Mouse (Mus musculus): ENCODE results near the gene Synm. TPM values are rescaled to one million over a fixed set of nuclear protein-coding genes. Genes with fewer than 3 reads are reported as not detected.

Gene Synm
- polyA plus RNA-seq, 1 experiment: 0.01 TPM

DNA sequence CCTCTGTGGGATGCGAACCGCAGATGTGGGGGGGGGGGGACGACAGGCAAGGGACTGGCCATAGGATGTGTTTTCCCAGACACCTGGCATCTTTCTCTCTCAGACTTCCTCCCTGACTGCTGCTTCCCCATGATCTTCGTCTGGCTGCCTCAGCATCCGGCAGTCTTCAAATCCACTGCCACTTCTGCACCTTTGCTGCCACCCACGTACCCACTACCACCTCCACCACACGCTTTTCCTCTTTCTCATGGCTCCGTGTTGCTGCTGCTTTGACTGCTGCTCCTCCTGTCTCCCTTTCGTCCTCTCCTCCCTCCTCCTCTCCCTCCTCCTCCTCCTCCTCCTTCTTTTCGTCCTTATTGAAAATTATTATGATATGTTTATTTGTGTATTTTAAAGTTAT, 42.6 kb downstream of the Synm start:
- Histone ChIP-seq H3K27me3 (ENCODE audit: control insufficient read depth) (no peaks in the 10 kb centered on the region), H3K36me3 (ENCODE audit: control insufficient read depth) (no peaks in the 10 kb centered on the region; the same call in 1 of the 2 replicates), H3K4me1 (ENCODE audit: control insufficient read depth) (no peaks in the 10 kb centered on the region), H3K9me3 (ENCODE audit: control insufficient read depth, low read length) (no peaks in the 10 kb centered on the region), H3K4me3 (replicated peaks) (no peak overlapping the region)
- TF ChIP-seq TAL1 (IDR thresholded peaks at IDR 0.05; ENCODE audit: low read length) (no peak), GATA1 (IDR thresholded peaks at IDR 0.05; ENCODE audit: low read length) (no peak)

DNA sequence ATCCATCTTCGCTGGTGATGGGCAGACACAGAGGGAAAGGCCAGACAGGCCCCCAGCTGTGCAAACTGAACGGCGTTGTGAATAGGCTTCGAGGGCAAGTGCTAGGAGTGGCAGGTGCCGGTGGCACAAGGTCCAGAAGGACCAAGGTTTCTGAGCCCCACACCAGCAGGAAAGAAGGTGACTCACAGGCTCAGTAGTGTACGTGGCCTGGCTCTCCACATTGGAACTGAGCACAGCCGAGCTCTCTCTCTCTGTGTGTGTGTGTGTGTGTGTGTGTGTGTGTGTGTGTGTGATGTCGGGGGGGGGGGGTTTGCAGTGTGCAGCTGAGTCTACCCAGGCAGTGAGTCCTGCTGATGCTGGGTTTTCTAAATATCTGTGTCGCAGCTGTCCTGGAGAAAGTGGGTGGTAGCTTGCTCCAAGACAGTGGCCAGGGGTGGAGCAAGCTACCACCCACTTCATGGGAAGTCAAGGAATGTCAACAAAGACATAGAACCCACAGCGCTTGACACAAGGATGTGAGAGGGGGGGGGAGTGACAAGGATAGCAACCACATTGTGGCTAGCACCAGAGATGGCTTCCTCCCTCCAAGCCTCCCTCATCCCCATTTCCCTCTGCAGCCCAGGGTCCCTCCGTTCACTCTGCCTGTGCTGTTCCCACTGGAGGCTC, 43.2 kb downstream of the Synm start:
- H3K4me1 ChIP-seq (ENCODE audit: control insufficient read depth): no peaks in the 10 kb centered on the region
- H3K9me3 ChIP-seq (ENCODE audit: control insufficient read depth, low read length): no peaks in the 10 kb centered on the region
- TF ChIP-seq GATA1 (IDR thresholded peaks at IDR 0.05; ENCODE audit: low read length) (no peak), TAL1 (IDR thresholded peaks at IDR 0.05; ENCODE audit: low read length) (no peak)
- no peaks in the 10 kb centered on the region for H3K27me3 ChIP-seq (ENCODE audit: control insufficient read depth)
- peaks cover 2% of the 10 kb centered on the region; the same call in 1 of the 2 replicates for H3K36me3 ChIP-seq (ENCODE audit: control insufficient read depth)
- H3K4me3 ChIP-seq (replicated peaks): no peak overlapping the region

DNA sequence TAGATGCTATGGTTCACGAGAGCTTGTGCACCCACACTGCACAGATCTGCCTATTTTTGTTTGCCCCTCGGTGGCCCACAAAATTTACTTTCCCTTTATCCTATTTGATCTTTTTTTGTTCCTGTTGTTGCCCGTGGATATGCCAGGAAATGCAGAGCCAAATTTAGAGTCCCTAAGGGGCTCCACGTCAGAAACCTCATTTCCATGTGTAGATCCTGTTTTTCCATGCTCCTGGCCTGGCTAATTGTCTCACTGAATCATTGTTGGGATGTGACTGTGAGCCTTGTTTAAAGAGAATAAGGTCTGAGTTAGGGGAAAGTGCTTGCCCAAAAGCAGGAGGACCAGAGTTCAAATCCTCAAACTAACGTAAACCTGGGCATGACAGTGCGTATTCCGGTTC, 44.4 kb downstream of the Synm start:
- H3K4me1 ChIP-seq (ENCODE audit: control insufficient read depth): peaks cover 7% of the 10 kb centered on the region
- H3K4me3 ChIP-seq (replicated peaks): no peak overlapping the region
- no peaks in the 10 kb centered on the region for H3K9me3 ChIP-seq (ENCODE audit: control insufficient read depth, low read length)
- peaks cover 2% of the 10 kb centered on the region; the same call in 1 of the 2 replicates for H3K36me3 ChIP-seq (ENCODE audit: control insufficient read depth)
- no peaks in the 10 kb centered on the region for H3K27me3 ChIP-seq (ENCODE audit: control insufficient read depth)
- TF ChIP-seq GATA1 (IDR thresholded peaks at IDR 0.05; ENCODE audit: low read length) (no peak), TAL1 (IDR thresholded peaks at IDR 0.05; ENCODE audit: low read length) (no peak)

DNA sequence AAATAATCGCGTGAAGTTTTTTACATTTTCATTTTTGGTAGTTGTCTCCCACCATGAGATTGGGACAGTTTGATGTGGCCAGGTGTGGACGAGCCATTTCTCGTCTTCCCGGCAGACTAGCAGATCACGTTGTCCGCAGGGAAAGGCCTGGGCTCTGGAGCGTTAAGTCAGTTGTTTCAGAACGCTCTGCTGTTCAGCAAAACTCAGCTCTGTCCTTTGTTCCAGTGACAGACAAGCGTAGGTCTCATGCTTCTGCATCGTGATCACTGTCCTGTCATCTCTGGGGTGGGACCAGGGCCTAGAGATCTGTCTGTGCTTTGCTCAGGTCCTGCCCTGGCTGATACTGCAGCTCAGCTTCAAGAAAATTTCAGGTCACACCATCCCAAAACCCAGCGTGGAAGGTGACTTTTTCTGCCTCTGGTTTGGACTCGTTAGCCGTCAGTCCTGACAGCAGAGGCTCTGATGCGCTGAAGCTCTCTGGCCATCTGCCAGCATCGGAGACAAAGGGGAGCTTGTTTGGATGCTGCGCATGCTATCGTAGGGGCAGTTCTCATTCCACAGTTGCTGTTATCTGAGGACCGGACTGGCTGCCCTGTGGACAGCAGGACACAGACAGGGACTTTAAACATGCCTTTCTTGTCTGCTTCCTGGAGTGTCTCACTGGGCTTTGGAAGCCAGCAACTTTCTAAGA, 45.6 kb downstream of the Synm start:
- no peaks in the 10 kb centered on the region for H3K9me3 ChIP-seq (ENCODE audit: control insufficient read depth, low read length)
- peaks cover 2% of the 10 kb centered on the region; the same call in 1 of the 2 replicates for H3K36me3 ChIP-seq (ENCODE audit: control insufficient read depth)
- no peaks in the 10 kb centered on the region for H3K27me3 ChIP-seq (ENCODE audit: control insufficient read depth)
- no peak overlapping the region for H3K4me3 ChIP-seq (replicated peaks)
- no peak for TF ChIP-seq TAL1 (IDR thresholded peaks at IDR 0.05; ENCODE audit: low read length)
- TF ChIP-seq GATA1 (IDR thresholded peaks at IDR 0.05; ENCODE audit: low read length): no peak
- peaks cover 9% of the 10 kb centered on the region for H3K4me1 ChIP-seq (ENCODE audit: control insufficient read depth)

DNA sequence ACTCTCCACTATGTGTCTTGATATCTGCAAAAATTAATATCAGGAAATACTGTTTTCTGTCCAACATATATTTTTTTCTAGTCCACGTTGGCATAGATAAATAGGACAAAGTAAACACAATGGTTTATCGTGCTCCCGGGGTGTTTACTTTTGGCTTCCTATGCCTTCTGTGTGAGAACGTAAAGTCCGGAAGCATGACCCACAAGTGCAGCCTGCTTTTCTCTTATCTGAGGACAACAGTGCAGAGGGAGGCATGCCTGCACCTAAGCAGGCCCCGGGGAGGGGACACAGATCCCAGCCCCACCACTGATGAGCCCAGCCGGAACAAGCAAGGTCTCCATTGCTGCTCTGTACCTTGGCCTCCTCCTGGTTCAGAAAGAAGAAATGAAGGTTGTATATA, 49.3 kb downstream of the Synm start:
- Histone ChIP-seq H3K4me3 (replicated peaks) (no peak overlapping the region), H3K4me1 (ENCODE audit: control insufficient read depth) (peaks cover 9% of the 10 kb centered on the region), H3K9me3 (ENCODE audit: control insufficient read depth, low read length) (no peaks in the 10 kb centered on the region), H3K27me3 (ENCODE audit: control insufficient read depth) (no peaks in the 10 kb centered on the region), H3K36me3 (ENCODE audit: control insufficient read depth) (peaks cover 2% of the 10 kb centered on the region; the same call in 1 of the 2 replicates)
- TF ChIP-seq GATA1 (IDR thresholded peaks at IDR 0.05; ENCODE audit: low read length) (no peak), TAL1 (IDR thresholded peaks at IDR 0.05; ENCODE audit: low read length) (no peak)

DNA sequence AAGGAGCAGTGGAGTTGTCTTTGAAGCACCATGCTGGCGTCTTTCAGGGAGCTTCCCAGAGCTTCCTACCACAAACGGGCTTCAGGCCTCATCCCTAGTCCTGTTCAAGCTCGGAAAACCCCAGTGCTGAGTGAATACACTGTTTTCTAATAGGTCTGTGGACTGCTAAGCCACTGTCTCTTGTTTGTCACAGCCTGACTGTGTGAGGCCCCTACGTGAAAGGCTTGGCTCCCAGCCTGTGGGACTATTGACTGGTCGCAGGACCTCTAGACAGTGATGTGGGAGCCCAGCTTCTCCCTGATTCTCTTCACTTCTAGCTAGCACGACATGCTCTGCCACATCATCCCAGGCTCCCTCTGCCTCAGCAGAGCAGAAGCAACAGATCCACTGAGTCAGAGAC, 51.4 kb downstream of the Synm start:
- Histone ChIP-seq H3K4me3 (replicated peaks) (no peak overlapping the region), H3K9me3 (ENCODE audit: control insufficient read depth, low read length) (no peaks in the 10 kb centered on the region), H3K36me3 (ENCODE audit: control insufficient read depth) (peaks cover 2% of the 10 kb centered on the region; the same call in 1 of the 2 replicates), H3K4me1 (ENCODE audit: control insufficient read depth) (peaks cover 9% of the 10 kb centered on the region), H3K27me3 (ENCODE audit: control insufficient read depth) (no peaks in the 10 kb centered on the region)
- no peak for TF ChIP-seq TAL1 (IDR thresholded peaks at IDR 0.05; ENCODE audit: low read length)
- no peak for TF ChIP-seq GATA1 (IDR thresholded peaks at IDR 0.05; ENCODE audit: low read length)

DNA sequence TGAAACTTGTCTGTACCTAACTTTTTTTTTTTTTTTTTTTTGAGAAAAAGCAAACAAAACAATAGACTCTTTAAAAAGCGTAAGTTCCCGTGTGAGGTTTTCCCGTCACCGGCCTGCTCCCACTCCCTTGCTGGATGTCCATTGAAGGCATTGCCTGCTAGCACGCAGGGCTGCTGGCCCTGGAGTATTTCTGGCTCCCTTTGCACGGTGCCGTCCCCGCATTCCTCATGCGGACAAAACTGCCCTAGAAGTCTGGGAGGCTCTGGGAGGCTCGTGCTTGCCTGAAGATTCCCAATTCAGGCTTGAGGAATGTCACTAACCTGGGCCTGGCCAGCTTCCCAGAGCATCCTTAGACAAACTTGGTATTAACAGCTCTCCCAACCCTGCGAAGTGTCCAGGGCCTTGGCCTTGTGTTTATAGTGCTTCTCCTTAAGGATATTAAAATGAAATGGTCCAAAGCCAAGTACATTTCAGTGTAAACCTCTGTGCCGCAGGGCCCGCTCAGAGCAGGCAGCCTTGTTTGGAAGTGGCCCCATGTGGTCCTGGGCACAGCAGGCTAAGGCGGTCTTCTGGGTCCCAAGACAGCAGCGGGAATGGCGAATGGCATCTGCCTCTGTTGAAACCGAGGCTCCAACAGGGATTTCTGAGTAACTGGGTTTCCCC, 58.2 kb downstream of the Synm start:
- peaks cover 3% of the 10 kb centered on the region; the same call in 1 of the 2 replicates for H3K36me3 ChIP-seq (ENCODE audit: control insufficient read depth)
- no peak overlapping the region for H3K4me3 ChIP-seq (replicated peaks)
- TF ChIP-seq GATA1 (IDR thresholded peaks at IDR 0.05; ENCODE audit: low read length): no peak
- TF ChIP-seq TAL1 (IDR thresholded peaks at IDR 0.05; ENCODE audit: low read length): no peak
- H3K9me3 ChIP-seq (ENCODE audit: control insufficient read depth, low read length): no peaks in the 10 kb centered on the region
- H3K27me3 ChIP-seq (ENCODE audit: control insufficient read depth): no peaks in the 10 kb centered on the region
- H3K4me1 ChIP-seq (ENCODE audit: control insufficient read depth): no peaks in the 10 kb centered on the region

DNA sequence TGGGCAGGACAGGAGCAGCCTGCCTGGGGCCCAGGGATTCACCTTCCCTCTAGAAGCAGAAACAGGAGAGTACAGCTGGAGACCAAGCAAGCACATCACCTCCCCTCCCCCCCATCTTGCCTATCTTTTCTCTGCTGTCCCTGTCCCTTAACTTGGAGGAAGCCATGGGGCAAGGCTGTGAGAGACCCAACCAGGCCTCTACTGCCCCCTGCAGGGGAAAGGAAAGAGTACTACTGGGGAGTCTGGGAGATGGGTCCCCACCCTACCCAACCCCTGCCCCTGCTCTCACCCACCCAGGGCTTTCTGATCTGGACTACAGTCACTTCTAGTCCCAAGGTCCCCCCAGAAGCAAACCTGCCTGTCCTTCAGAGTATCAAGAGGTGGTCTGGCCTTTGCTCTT, 58.7 kb downstream of the Synm start:
- Histone ChIP-seq H3K4me3 (replicated peaks) (no peak overlapping the region), H3K4me1 (ENCODE audit: control insufficient read depth) (no peaks in the 10 kb centered on the region), H3K36me3 (ENCODE audit: control insufficient read depth) (peaks cover 3% of the 10 kb centered on the region; the same call in 1 of the 2 replicates), H3K27me3 (ENCODE audit: control insufficient read depth) (no peaks in the 10 kb centered on the region), H3K9me3 (ENCODE audit: control insufficient read depth, low read length) (no peaks in the 10 kb centered on the region)
- TF ChIP-seq TAL1 (IDR thresholded peaks at IDR 0.05; ENCODE audit: low read length) (no peak), GATA1 (IDR thresholded peaks at IDR 0.05; ENCODE audit: low read length) (no peak)

DNA sequence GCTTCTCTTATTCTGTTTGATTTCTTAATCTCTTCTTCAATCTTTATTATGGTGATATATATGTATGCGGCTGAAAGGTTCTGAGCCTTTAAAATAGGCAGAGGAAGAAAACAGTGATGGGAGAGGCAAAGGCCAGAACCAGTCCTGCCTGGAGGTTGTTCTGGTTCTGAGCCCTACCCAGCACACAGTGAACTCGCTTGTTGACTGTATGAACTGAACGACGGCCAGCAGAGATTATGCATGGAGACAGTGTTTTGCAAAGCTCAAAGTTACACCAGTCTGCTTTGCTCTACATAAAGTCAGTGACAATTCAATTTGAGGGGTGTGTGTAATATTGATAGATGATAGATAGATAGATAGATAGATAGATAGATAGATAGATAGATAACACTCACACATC, 60.2 kb downstream of the Synm start:
- Histone ChIP-seq H3K4me3 (replicated peaks) (no peak overlapping the region), H3K27me3 (ENCODE audit: control insufficient read depth) (no peaks in the 10 kb centered on the region), H3K9me3 (ENCODE audit: control insufficient read depth, low read length) (no peaks in the 10 kb centered on the region), H3K4me1 (ENCODE audit: control insufficient read depth) (no peaks in the 10 kb centered on the region), H3K36me3 (ENCODE audit: control insufficient read depth) (peaks cover 3% of the 10 kb centered on the region; the same call in 1 of the 2 replicates)
- TF ChIP-seq GATA1 (IDR thresholded peaks at IDR 0.05; ENCODE audit: low read length): no peak
- no peak for TF ChIP-seq TAL1 (IDR thresholded peaks at IDR 0.05; ENCODE audit: low read length)
